Mouse (Mus musculus): ENCODE data around the gene Gzf1. TPM values are rescaled to one million over a fixed set of nuclear protein-coding genes. Genes with fewer than 3 reads are reported as not detected.
A peak's percentile ranks its signal among the peaks of the same experiment; 100 is the strongest.

The Gzf1 gene
- polyA plus RNA-seq, 1 experiment from 2014 or later: 16.3 TPM

- Histone ChIP-seq H3K9ac (peak overlapping the region; percentile 84), H3K27ac (replicated peaks) (peak overlapping the region; percentile 86), H3K27me3 (no peaks in the 10 kb centered on the region), H3K9me3 (no peaks in the 10 kb centered on the region), H3K4me1 (replicated peaks) (peaks cover 46% of the 10 kb centered on the region), H3K4me2 (peak overlapping the region; percentile 88), H3K36me3 (peaks cover 29% of the 10 kb centered on the region), H3K4me3 (peak overlapping the region; percentile 77)
- peak; percentile 61 for ATAC-seq (ENCODE audit: low FRiP score, low read depth)
- 10% methylated on average over 17 of the region's 17 CpGs for WGBS
Measured at GRCm38 (mm10) chr2:148681461-148681891, 653 bp downstream of the Gzf1 start.

- H3K4me2 ChIP-seq: no peak overlapping the region
Measured at GRCm38 (mm10) chr2:148683031-148683430, 2.2 kb downstream of the Gzf1 start.

GRCm38 (mm10) chr2:148684972-148685371 lies 4.1 kb downstream of the Gzf1 start:
- WGBS: 96% methylated on average over 2 of the region's 2 CpGs
- Histone ChIP-seq H3K4me3 (no peak overlapping the region), H3K36me3 (peaks cover 44% of the 10 kb centered on the region), H3K4me1 (replicated peaks) (peaks cover 17% of the 10 kb centered on the region), H3K9ac (no peak overlapping the region), H3K4me2 (no peak overlapping the region), H3K9me3 (no peaks in the 10 kb centered on the region), H3K27ac (replicated peaks) (no peak overlapping the region), H3K27me3 (no peaks in the 10 kb centered on the region)
- ATAC-seq (ENCODE audit: low FRiP score, low read depth): no peak

More at GRCm38 (mm10) chr2:148683031-148683430, 2.2 kb downstream of the Gzf1 start:
- H3K9ac ChIP-seq: no peak overlapping the region
- H3K4me3 ChIP-seq: no peak overlapping the region
- no peak overlapping the region for H3K27ac ChIP-seq (replicated peaks)
- H3K36me3 ChIP-seq: peaks cover 32% of the 10 kb centered on the region
- H3K4me1 ChIP-seq (replicated peaks): peaks cover 35% of the 10 kb centered on the region
- no peak for ATAC-seq (ENCODE audit: low FRiP score, low read depth)
- H3K9me3 ChIP-seq: no peaks in the 10 kb centered on the region
- 90% methylated on average over 1 of the region's 1 CpGs for WGBS
- H3K27me3 ChIP-seq: no peaks in the 10 kb centered on the region

- ATAC-seq (ENCODE audit: low FRiP score, low read depth): no peak
- Histone ChIP-seq H3K4me1 (replicated peaks) (peaks cover 13% of the 10 kb centered on the region), H3K36me3 (peaks cover 52% of the 10 kb centered on the region), H3K4me2 (no peak overlapping the region), H3K27ac (replicated peaks) (no peak overlapping the region), H3K27me3 (no peaks in the 10 kb centered on the region), H3K9ac (no peak overlapping the region), H3K9me3 (no peaks in the 10 kb centered on the region), H3K4me3 (no peak overlapping the region)
- WGBS: 87% methylated on average over 3 of the region's 3 CpGs
Measured at GRCm38 (mm10) chr2:148685709-148686108, 4.9 kb downstream of the Gzf1 start.

- WGBS: 100% methylated on average over 1 of the region's 1 CpGs
- Histone ChIP-seq H3K27ac (replicated peaks) (no peak overlapping the region), H3K4me2 (no peak overlapping the region), H3K9ac (no peak overlapping the region), H3K4me1 (replicated peaks) (peaks cover 7% of the 10 kb centered on the region), H3K4me3 (no peak overlapping the region), H3K27me3 (no peaks in the 10 kb centered on the region), H3K36me3 (peaks cover 62% of the 10 kb centered on the region), H3K9me3 (no peaks in the 10 kb centered on the region)
- no peak for ATAC-seq (ENCODE audit: low FRiP score, low read depth)
Measured at GRCm38 (mm10) chr2:148686862-148687261, 6.0 kb downstream of the Gzf1 start.

- no peak overlapping the region for H3K4me3 ChIP-seq
- H3K36me3 ChIP-seq: peaks cover 68% of the 10 kb centered on the region
- no peak overlapping the region for H3K4me2 ChIP-seq
- no peak for ATAC-seq (ENCODE audit: low FRiP score, low read depth)
- H3K27ac ChIP-seq (replicated peaks): no peak overlapping the region
- no peaks in the 10 kb centered on the region for H3K4me1 ChIP-seq (replicated peaks)
- H3K9ac ChIP-seq: no peak overlapping the region
- H3K9me3 ChIP-seq: no peaks in the 10 kb centered on the region
- no peaks in the 10 kb centered on the region for H3K27me3 ChIP-seq
- 96% methylated on average over 5 of the region's 5 CpGs for WGBS
Measured at GRCm38 (mm10) chr2:148687971-148688370, 7.1 kb downstream of the Gzf1 start.

- Histone ChIP-seq H3K27ac (replicated peaks) (no peak overlapping the region), H3K27me3 (no peaks in the 10 kb centered on the region), H3K4me1 (replicated peaks) (no peaks in the 10 kb centered on the region), H3K9me3 (no peaks in the 10 kb centered on the region), H3K36me3 (peaks cover 70% of the 10 kb centered on the region), H3K4me3 (no peak overlapping the region), H3K9ac (no peak overlapping the region), H3K4me2 (no peak overlapping the region)
- 97% methylated on average over 6 of the region's 6 CpGs for WGBS
- peak; percentile 45; the same call in 1 of the 2 replicates for ATAC-seq (ENCODE audit: low FRiP score, low read depth)
Measured at GRCm38 (mm10) chr2:148689444-148690140, 8.8 kb downstream of the Gzf1 start.

GRCm38 (mm10) chr2:148690291-148690690 lies 9.5 kb downstream of the Gzf1 start:
- no peak overlapping the region for H3K27ac ChIP-seq (replicated peaks)
- H3K4me1 ChIP-seq (replicated peaks): no peaks in the 10 kb centered on the region
- H3K4me2 ChIP-seq: no peak overlapping the region
- no peak overlapping the region for H3K4me3 ChIP-seq
- no peaks in the 10 kb centered on the region for H3K9me3 ChIP-seq
- H3K36me3 ChIP-seq: peaks cover 72% of the 10 kb centered on the region
- H3K9ac ChIP-seq: no peak overlapping the region
- no peaks in the 10 kb centered on the region for H3K27me3 ChIP-seq
- 96% methylated on average over 3 of the region's 3 CpGs for WGBS
- no peak for ATAC-seq (ENCODE audit: low FRiP score, low read depth)

GRCm38 (mm10) chr2:148690781-148691180 lies 10.0 kb downstream of the Gzf1 start:
- Histone ChIP-seq H3K27me3 (no peaks in the 10 kb centered on the region), H3K4me2 (no peak overlapping the region), H3K4me3 (no peak overlapping the region), H3K9me3 (no peaks in the 10 kb centered on the region), H3K27ac (replicated peaks) (no peak overlapping the region), H3K4me1 (replicated peaks) (no peaks in the 10 kb centered on the region), H3K9ac (no peak overlapping the region), H3K36me3 (peaks cover 72% of the 10 kb centered on the region)
- ATAC-seq (ENCODE audit: low FRiP score, low read depth): no peak
- WGBS: 96% methylated on average over 5 of the region's 5 CpGs

GRCm38 (mm10) chr2:148698571-148698970 lies 17.7 kb downstream of the Gzf1 start:
- H3K27ac ChIP-seq (replicated peaks): no peak overlapping the region
- H3K4me2 ChIP-seq: no peak overlapping the region
- no peak overlapping the region for H3K9ac ChIP-seq
- WGBS: 87% methylated on average over 5 of the region's 5 CpGs
- H3K36me3 ChIP-seq: peaks cover 62% of the 10 kb centered on the region
- H3K9me3 ChIP-seq: no peaks in the 10 kb centered on the region
- no peak for ATAC-seq (ENCODE audit: low FRiP score, low read depth)
- H3K27me3 ChIP-seq: no peaks in the 10 kb centered on the region
- H3K4me3 ChIP-seq: no peak overlapping the region
- no peaks in the 10 kb centered on the region for H3K4me1 ChIP-seq (replicated peaks)

- no peak overlapping the region for H3K9ac ChIP-seq
- H3K9me3 ChIP-seq: no peaks in the 10 kb centered on the region
- H3K4me1 ChIP-seq (replicated peaks): no peaks in the 10 kb centered on the region
- no peak overlapping the region for H3K4me2 ChIP-seq
- H3K27ac ChIP-seq (replicated peaks): no peak overlapping the region
- no peaks in the 10 kb centered on the region for H3K27me3 ChIP-seq
- 78% methylated on average over 15 of the region's 15 CpGs for WGBS
- ATAC-seq (ENCODE audit: low FRiP score, low read depth): peak; percentile 60
- peaks cover 34% of the 10 kb centered on the region for H3K36me3 ChIP-seq
- no peak overlapping the region for H3K4me3 ChIP-seq
Measured at GRCm38 (mm10) chr2:148706409-148707201, 25.8 kb downstream of the Gzf1 start.

- peaks cover 38% of the 10 kb centered on the region for H3K36me3 ChIP-seq
- ATAC-seq (ENCODE audit: low FRiP score, low read depth): peak; percentile 67
- no peak overlapping the region for H3K9ac ChIP-seq
- H3K27ac ChIP-seq (replicated peaks): no peak overlapping the region
- no peak overlapping the region for H3K4me3 ChIP-seq
- H3K9me3 ChIP-seq: no peaks in the 10 kb centered on the region
- no peaks in the 10 kb centered on the region for H3K27me3 ChIP-seq
- WGBS: 52% methylated on average over 6 of the region's 6 CpGs
- no peak overlapping the region for H3K4me2 ChIP-seq
- H3K4me1 ChIP-seq (replicated peaks): no peaks in the 10 kb centered on the region
Measured at GRCm38 (mm10) chr2:148707202-148707530, 26.3 kb downstream of the Gzf1 start.

All from hindbrain, embryonic 15.5 days (tissue).